In genomic region chr15:84924781-84925315, GRCm38 (mm10) we compare ENCODE assay signal across 8 mouse cellular contexts. TPM values are rescaled to one million over a fixed set of nuclear protein-coding genes. Genes with fewer than 3 reads are reported as not detected.
A peak's percentile ranks its signal among the peaks of the same experiment; 100 is the strongest.
DNase-seq lines count a peak whose midpoint lies in the region; ATAC-seq and TF ChIP-seq lines count a peak whose summit lies in the region.

No protein-coding gene starts in this region.

- 8% methylated on average over 9 of the region's 9 CpGs for WGBS in kidney, adult 2 months
- WGBS in forebrain, postnatal 0 days: 13% methylated on average over 9 of the region's 9 CpGs
- 16% methylated on average over 9 of the region's 9 CpGs for WGBS in midbrain, embryonic 12.5 days

- H3K9me3 ChIP-seq in forebrain, postnatal 0 days (ENCODE audit: low read length): no peaks in the 10 kb centered on the region
- no peaks in the 10 kb centered on the region for H3K9me3 ChIP-seq in midbrain, embryonic 12.5 days

- TF ChIP-seq CTCF in kidney, adult 2 months (conservative IDR thresholded peaks at IDR 0.05; ENCODE audit: insufficient read depth, insufficient read length, low read depth, low read length): no peak
- peak; percentile 34; the same call in 1 of the 2 replicates for TF ChIP-seq CTCF in brain, embryonic 14.5 days (IDR thresholded peaks at IDR 0.05; ENCODE audit: borderline replicate concordance, extremely low read depth, insufficient read depth, insufficient read length)
- peak; percentile 79 for TF ChIP-seq CTCF in forebrain, postnatal 0 days (IDR thresholded peaks at IDR 0.05; ENCODE audit: low read depth)

- H3K4me1 ChIP-seq in kidney, adult 2 months (ENCODE audit: control insufficient read depth, insufficient read depth, low read length): peaks cover 4% of the 10 kb centered on the region; the same call in 1 of the 2 replicates
- peaks cover 15% of the 10 kb centered on the region for H3K4me1 ChIP-seq in forebrain, postnatal 0 days (ENCODE audit: insufficient read depth)
- peaks cover 28% of the 10 kb centered on the region for H3K4me1 ChIP-seq in midbrain, embryonic 12.5 days

- peak overlapping the region; percentile 10; the same call in 1 of the 2 replicates for H3K9ac ChIP-seq in forebrain, postnatal 0 days
- H3K9ac ChIP-seq in midbrain, embryonic 12.5 days (replicated peaks): peak overlapping the region; percentile 99

- H3K4me3 ChIP-seq in kidney, adult 2 months (ENCODE audit: insufficient read depth, low read depth, low read length): peak overlapping the region; percentile 28
- peak overlapping the region; percentile 97 for H3K4me3 ChIP-seq in forebrain, postnatal 0 days (ENCODE audit: low read depth, low read length)
- peak overlapping the region; percentile 100 for H3K4me3 ChIP-seq in midbrain, embryonic 12.5 days

- peak overlapping the region; percentile 71 for H3K4me2 ChIP-seq in forebrain, postnatal 0 days (ENCODE audit: low read depth)
- H3K4me2 ChIP-seq in midbrain, embryonic 12.5 days (replicated peaks): peak overlapping the region; percentile 87

- DNase-seq in kidney, adult 2 months: peak; percentile 76
- no peak for DNase-seq in kidney, adult 11 months
- DNase-seq in brain, embryonic 14.5 days (ENCODE audit: low read depth): peak; percentile 77
- DNase-seq in forebrain, postnatal 0 days: peak; percentile 73
- peak; percentile 5 to 65 for DNase-seq in kidney, postnatal 36 days
- no peak for DNase-seq in urinary bladder, adult 2 months (ENCODE audit: low spot score)
- no peak for DNase-seq in left cerebral cortex, postnatal 36 days (ENCODE audit: low spot score in 2 of 2)

- TF ChIP-seq POLR2A in kidney, adult 2 months (IDR thresholded peaks at IDR 0.05; ENCODE audit: low read depth, low read length): no peak
- no peak for TF ChIP-seq POLR2A in brain, embryonic 14.5 days (IDR thresholded peaks at IDR 0.05; ENCODE audit: borderline replicate concordance, extremely low read depth, insufficient read depth, insufficient read length, poor library complexity, severe bottlenecking)

- H3K27ac ChIP-seq in kidney, adult 2 months (ENCODE audit: insufficient read depth, low read depth, low read length): peak overlapping the region; percentile 8; the same call in 1 of the 2 replicates
- no peak overlapping the region for H3K27ac ChIP-seq in forebrain, postnatal 0 days (ENCODE audit: low read depth, low read length)
- no peak overlapping the region for H3K27ac ChIP-seq in midbrain, embryonic 12.5 days (replicated peaks)

- no peak for ATAC-seq in forebrain, postnatal 0 days
- ATAC-seq in midbrain, embryonic 12.5 days (ENCODE audit: low FRiP score, low read depth): no peak

- peaks cover 4% of the 10 kb centered on the region; the same call in 1 of the 2 replicates for H3K36me3 ChIP-seq in kidney, adult 2 months (ENCODE audit: control insufficient read depth, insufficient read depth, low read length)
- peaks cover 25% of the 10 kb centered on the region for H3K36me3 ChIP-seq in forebrain, postnatal 0 days (ENCODE audit: insufficient read depth)
- peaks cover 27% of the 10 kb centered on the region for H3K36me3 ChIP-seq in midbrain, embryonic 12.5 days

- no peaks in the 10 kb centered on the region for H3K27me3 ChIP-seq in kidney, adult 2 months (replicated peaks; ENCODE audit: control insufficient read depth, insufficient read depth, low read length)
- H3K27me3 ChIP-seq in forebrain, postnatal 0 days (ENCODE audit: insufficient read depth, low read length): no peaks in the 10 kb centered on the region
- H3K27me3 ChIP-seq in midbrain, embryonic 12.5 days: no peaks in the 10 kb centered on the region

- intact Hi-C loops in left cerebral cortex, postnatal 36 days (cut with DNase I): loop anchor here (5.0 kb wide), 1 partner anchor 142 kb away; no protein-coding TSS in a partner anchor

RNA-seq across cellular contexts. Expression of gene Nup50, which starts 1.6 kb away (rescaled TPM):
- polyA plus RNA-seq in kidney, adult 2 months (2012; rRNA removed): 9.9 and 11.4 TPM in 2 replicates
- polyA plus RNA-seq in brain, embryonic 14.5 days (2012; rRNA removed): 16.6 and 24.5 TPM in 2 replicates
- total RNA-seq in forebrain, postnatal 0 days (2014; rRNA removed): 19.5 and 24.8 TPM in 2 replicates
- 23.5 and 24.5 TPM in 2 replicates for polyA plus RNA-seq in forebrain, postnatal 0 days (2015; fragmentation: Nextera tagmentation; extraction: Ambion mirVana)
- polyA plus RNA-seq in midbrain, embryonic 12.5 days (2016; fragmentation: Nextera tagmentation; extraction: Ambion mirVana): 62.4 and 65.2 TPM in 2 replicates
- 10.1 and 13.9 TPM in 2 replicates for polyA plus RNA-seq in urinary bladder, adult 2 months (2012; rRNA removed)
- total RNA-seq in left cerebral cortex, postnatal 36 days (2021): 10 to 100 TPM; 32.5 to 33.1 TPM

RNA-seq across cellular contexts. Expression of gene Gm29666, which starts 5.0 kb away (rescaled TPM):
- 0.26 and 0.28 TPM in 2 replicates for polyA plus RNA-seq in kidney, adult 2 months (2012; rRNA removed)
- polyA plus RNA-seq in brain, embryonic 14.5 days (2012; rRNA removed): 1.0 and 1.4 TPM in 2 replicates
- total RNA-seq in forebrain, postnatal 0 days (2014; rRNA removed): 0.54 and 0.86 TPM in 2 replicates
- 0.26 and 0.47 TPM in 2 replicates for polyA plus RNA-seq in forebrain, postnatal 0 days (2015; fragmentation: Nextera tagmentation; extraction: Ambion mirVana)
- polyA plus RNA-seq in midbrain, embryonic 12.5 days (2016; fragmentation: Nextera tagmentation; extraction: Ambion mirVana): 0.75 and 0.97 TPM in 2 replicates
- polyA plus RNA-seq in urinary bladder, adult 2 months (2012; rRNA removed): 0.52 and 0.63 TPM in 2 replicates
- 1 to 10 TPM in 1 of 2 experiments, under 1 TPM in 1; 0.96 to 1.9 TPM for total RNA-seq in left cerebral cortex, postnatal 36 days (2021)

Comparison
In these comparisons a context has a peak if more than half of its experiments do, and no peak if none do; other contexts are left out.
1. DNase-seq: peak in kidney, adult 2 months (single experiment), brain, embryonic 14.5 days (single experiment), forebrain, postnatal 0 days (single experiment) and kidney, postnatal 36 days (2 of 2); none in kidney, adult 11 months (single experiment), urinary bladder, adult 2 months (single experiment) and left cerebral cortex, postnatal 36 days (0 of 2).
2. H3K4me3 ChIP-seq: peak in every context shown above with its lines; median percentile 100 in midbrain, embryonic 12.5 days; 97 in forebrain, postnatal 0 days; 28 in kidney, adult 2 months.